Mouse (Mus musculus): ENCODE results near the gene Pp2d1.
"Not testable (repeated sequence)": the region's sequence is repeated elsewhere in the genome, so short reads cannot be mapped to it uniquely, and the experiment has no call there.

Gene Pp2d1

DNA sequence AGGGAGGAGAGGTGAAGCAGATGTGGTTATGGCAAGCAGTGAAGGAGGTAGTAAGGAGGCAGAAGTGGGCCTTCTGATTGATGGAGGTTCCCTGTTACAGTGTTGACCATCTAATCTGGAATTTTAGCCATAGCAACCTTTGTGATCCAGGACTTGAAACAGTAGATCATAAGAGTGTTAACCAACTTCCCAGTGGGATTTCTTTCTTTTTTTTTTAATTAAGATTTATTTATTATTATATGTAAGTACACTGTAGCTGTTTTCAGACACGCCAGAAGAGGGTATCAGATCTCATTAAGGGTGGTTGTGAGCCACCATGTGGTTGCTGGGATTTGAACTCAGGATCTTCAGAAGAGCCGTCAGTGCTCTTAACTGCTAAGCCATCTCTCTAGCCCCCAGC lies at the start of gene Pp2d1:
Pp2d1 (minus strand) TSS at position 101 of the 400 bp plus-strand sequence.
- DNase-seq, result not testable (repeated sequence)

- DNase-seq, result no peak
These were observed 49.0 kb upstream of the Pp2d1 start for GRCm38 (mm10) chr17:53588097-53588855.

GRCm38 (mm10) chr17:53587074-53587851 lies 48.0 kb upstream of the Pp2d1 start:
- DNase-seq, result peak; percentile 89

DNA sequence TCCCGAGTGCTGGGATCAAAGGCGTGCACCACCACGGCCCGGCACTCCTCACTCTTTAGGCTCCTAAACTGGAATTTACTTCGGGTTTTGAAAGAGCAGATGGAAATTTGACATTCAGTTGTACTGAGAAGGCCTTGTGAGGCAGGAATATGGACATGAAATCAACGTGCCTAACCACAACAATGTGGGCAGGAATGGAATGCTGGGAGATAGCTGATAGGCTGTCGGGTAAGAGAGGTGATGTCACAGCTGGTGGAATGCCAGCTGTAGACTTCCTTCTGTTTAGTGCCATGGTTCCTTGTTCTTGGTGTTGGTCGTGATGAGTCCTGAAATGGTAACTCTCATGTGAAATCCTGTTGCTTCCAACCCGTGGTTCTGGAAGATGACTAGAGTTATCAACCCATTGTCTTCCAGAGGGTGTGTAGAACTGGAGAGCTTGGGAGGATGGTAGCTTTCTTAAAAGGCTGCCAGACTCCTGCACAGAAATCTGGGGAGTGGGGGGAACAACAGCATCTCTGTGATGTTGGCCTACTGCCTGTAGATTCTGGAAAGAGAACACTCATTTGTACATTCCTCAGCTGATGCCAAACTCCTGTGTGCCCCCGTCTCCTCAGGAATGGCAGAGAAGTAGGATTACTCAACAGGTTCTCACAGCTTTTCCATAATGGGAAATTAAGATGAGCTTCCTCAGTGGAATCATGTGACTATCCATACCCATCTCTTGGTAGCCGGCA lies 44.8 kb upstream of the Pp2d1 start:
- peak; percentile 44 for DNase-seq

GRCm38 (mm10) chr17:53582805-53583204 lies 43.6 kb upstream of the Pp2d1 start:
- DNase-seq, result peak; percentile 27

- DNase-seq, result no peak
These were observed 42.9 kb upstream of the Pp2d1 start for GRCm38 (mm10) chr17:53582026-53582585.

DNA sequence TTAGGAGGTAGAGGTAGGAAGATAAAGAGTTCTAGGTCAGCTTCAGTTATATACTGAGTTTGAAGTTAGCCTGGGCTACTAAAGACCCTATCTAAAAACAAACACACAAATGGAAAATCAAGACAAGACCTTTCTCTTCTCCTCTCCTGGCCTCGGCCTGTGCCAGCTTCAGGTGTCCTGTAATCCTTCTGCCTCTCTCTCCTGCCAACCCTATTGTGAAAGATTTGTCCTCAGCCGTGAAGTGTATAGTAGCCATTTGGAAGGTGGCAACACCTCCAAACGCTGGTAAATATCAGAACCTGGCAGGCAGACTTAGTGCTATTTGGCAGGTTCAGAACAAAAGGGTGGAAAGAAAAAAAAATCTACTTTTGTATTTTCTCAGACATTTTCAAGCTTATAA lies 41.0 kb upstream of the Pp2d1 start:
- peak; percentile 71 for DNase-seq

DNA sequence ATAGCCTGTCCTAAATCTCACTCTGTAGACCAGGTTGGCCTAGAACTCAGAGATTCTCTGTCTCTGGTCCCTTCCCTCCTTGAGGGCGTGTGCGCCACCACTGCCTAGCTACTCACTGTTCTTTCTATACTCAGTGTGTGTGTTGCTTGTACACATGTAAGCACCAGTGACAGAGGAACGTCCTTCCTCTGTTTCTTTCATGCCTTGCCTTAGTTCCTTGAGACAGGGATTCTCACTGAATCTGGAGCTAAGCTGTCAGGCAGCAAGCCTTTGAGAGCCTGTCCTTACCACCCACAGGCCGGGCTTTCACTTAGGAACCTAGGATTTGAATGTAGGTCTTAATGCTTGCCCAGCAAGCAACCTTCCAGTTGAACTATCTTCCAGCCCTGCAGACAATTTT lies 40.4 kb upstream of the Pp2d1 start:
- DNase-seq, result peak; percentile 39

DNA sequence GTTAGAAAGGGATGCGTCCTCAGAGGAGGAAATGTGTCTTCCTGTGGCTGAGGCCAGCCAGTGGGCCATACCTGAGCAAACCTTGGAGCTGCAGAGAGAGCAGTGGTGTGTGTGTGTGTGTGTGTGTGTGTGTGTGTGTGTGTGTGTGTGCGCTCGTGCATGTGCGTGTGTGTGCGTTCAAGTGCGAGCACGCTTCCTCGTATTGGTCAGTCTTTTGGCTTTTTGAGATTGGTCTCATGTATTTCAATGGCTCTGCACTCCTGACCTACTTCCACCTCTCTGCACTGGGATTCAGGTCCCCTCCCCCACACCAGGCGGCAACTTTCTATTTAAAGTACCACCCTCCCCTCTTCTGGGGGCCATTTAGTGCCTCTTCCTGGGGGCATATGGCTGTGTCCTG lies 39.5 kb upstream of the Pp2d1 start:
- peak; percentile 94 for DNase-seq

DNA sequence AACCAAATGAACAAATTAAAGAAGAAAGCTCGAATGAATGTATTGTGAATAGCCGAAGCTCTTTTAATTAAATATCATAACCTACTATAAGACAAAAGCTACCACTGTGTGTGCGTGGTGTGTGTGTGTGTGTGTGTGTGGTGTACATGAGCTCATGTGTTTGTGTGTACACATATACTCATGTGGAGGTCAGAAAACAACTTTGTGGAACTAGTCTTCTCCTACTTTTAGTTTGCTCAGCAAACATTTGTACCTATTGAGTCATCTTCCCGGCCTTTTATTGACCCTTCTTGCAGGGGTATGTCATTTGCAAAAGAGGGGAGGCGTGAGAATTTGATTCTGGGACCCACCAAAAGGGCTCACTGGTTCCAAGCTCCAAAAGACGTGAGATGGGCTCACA lies 39.0 kb upstream of the Pp2d1 start:
- no peak for DNase-seq

DNA sequence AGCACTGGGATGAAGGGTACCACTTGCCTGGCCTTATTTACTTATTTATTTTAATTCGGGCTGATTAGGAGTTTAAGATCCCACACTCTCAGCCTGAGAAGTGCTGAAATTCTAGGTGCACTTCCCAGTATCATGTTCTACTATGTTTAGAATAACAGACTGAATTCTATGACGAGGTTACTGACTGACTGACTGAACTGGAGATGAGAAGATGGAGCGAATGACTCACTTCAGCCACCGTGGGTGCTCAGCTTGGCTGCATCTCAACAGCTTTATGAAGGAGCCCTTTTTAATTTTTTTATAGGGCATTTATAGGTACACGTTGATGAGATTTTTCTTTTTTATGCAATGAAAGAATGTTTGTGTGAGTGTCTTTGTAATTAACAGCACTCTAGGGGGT lies 38.5 kb upstream of the Pp2d1 start:
- peak; percentile 34 for DNase-seq

- DNase-seq, result peak; percentile 31
These were observed 37.9 kb upstream of the Pp2d1 start for GRCm38 (mm10) chr17:53577151-53577550.

- DNase-seq, result no peak
These were observed 33.8 kb upstream of the Pp2d1 start for GRCm38 (mm10) chr17:53573019-53573556.

GRCm38 (mm10) chr17:53570932-53571331 lies 31.7 kb upstream of the Pp2d1 start:
- DNase-seq, result not testable (repeated sequence)

DNA sequence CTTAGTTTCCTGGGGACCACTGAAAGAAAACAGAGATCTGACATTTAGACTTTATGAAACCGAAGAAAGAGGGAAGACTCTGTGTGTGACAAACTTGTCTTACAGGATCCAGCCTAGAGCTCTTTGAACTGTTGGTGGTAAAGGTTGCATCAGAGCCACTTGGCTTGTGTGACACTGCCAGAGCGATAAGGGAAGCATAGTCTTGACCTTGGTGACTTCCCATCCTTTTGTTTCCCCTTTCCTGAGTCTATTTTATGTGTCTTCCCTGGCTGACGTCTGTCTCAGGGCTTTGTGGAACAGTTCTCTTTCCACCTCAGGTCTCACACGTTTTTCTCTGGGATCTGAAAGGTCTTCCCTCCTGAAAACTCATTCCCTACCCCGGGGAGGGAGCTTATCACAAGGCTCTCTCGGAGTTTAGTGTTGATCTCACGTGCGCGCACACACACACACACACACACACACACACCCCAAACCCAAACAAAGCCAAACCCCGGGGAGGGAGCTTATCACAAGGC lies 31.2 kb upstream of the Pp2d1 start:
- DNase-seq, result no peak

GRCm38 (mm10) chr17:53569829-53570228 lies 30.6 kb upstream of the Pp2d1 start:
- peak; percentile 75 for DNase-seq

DNA sequence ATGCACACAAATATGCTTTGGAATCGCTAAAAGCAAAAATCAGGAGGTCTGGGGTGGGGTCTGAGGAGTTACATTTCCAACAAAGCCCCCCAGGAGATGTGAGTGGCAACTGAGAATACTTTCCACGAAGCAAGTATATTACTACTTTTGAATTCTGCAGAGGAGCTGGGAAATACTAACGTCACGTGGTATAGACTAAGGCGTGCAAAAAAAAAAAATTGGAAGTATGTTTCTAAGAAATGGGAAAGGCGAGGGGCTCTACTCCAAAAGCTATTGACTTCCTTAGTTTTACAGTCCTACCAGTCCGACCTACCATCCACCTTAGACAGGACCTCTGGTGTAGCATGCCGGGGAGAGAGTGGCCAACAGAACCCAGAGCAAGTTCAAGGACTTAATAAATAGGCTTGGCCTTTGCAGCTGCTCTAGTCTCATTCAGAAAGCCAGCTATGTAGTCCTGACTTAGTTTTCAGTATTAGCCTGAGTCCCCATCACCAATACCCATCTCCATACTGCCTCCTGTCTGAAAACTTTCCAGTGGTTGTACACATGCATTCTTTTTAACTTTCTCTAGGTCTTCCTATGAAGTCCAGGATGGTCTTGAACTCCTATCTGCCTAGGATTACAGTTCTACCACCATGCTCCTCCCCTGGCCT lies 29.6 kb upstream of the Pp2d1 start:
- peak; percentile 43 for DNase-seq

- DNase-seq, result peak; percentile 92
These were observed 28.9 kb upstream of the Pp2d1 start for GRCm38 (mm10) chr17:53568118-53568517.

DNA sequence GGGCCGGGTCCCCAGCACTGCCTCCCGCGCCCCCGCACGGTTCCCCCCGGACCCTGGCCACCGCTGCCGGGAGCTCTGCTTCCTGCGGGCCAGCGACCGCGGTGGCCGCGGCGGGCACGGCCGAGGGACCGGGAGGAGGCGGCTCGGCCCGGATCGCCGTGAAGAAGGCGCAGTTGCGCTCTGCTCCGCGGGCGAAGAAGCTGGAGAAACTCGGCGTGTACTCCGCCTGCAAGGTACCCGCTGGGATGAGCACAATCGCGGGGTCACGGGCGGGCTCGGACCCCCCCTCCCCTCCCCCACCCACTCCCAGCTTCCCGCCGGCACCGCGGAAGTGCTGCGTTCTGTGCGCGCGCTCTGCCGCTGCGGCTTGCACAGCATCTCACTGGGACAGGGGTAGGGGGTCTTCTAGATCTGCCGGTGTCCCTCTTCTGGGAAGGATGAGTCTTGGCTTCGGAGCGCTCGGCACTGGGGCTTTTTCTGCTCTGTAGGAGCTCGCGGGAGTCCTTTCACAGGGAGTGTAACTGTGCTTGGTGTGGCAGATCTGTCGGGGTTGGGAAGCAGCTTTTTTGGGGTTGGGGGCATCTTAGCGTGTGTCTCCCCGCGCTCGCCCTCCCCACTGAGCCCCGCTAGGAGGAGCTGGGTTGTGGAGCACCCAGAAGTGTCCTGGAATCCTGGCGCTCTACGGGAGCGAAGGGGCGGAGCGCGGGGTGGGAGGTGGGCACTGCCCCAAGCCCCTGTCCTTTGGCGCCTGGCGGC lies 28.3 kb upstream of the Pp2d1 start:
- peak; percentile 81 for DNase-seq

- DNase-seq, result peak; percentile 77
These were observed 27.7 kb upstream of the Pp2d1 start for GRCm38 (mm10) chr17:53566919-53567345.
